ENCODE assay signal across 27 mouse cellular contexts in the genomic region with DNA sequence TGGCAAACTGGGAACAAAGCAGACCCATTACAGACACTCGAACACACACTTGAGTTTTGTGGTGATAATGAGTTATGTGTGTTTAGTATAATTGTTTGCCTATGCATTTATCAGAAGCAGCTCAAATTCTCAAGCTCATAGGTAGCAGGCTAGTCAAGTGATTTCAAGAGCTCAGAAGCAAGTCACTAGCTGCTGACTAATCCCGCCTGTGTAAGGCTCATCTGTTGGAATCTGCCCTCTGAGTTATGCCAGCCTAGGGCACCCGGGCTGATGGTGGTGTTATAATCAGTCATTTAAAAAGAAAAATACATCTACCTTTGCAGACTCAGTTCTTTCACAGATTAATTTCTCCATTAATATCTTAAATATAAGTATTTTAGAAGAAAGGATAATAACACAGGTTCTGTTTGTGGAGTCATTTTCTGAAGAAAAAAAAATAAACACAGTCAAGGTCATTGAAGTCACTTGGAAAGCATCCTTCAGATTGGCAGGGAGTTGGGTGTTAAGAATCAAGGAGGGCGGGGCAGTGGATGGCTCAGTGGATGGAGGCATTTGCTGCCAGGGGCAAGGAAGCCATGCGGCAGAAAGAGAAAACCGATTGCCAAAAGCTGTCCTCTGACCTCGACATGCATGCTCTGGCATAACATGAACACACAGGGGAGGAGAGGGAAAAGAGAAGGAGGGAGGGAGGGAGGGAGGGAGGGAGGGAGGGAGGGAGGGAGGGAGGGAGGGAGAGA. TPM values are rescaled to one million over a fixed set of nuclear protein-coding genes. Genes with fewer than 3 reads are reported as not detected.
"Had no signal": no experiment of that assay in that cellular context is flagged by ENCODE, and none has a peak within 500 bp of the region (broad histone marks: within the 10 kb centered on the region; RNA-seq: fewer than 3 reads in every experiment).

No protein-coding gene starts in this region.

- ATAC-seq: liver, postnatal 0 days; midbrain, embryonic 13.5 days had no signal

- H3K9me3 ChIP-seq: limb, embryonic 12.5 days; limb, embryonic 15.5 days; lung, embryonic 15.5 days; megakaryocyte, embryonic 14.5 days; midbrain, embryonic 10.5 days; midbrain, embryonic 13.5 days; neural tube, embryonic 12.5 days; neural tube, embryonic 15.5 days had no signal

- H3K36me3 ChIP-seq: limb, embryonic 12.5 days; limb, embryonic 15.5 days; lung, embryonic 15.5 days; midbrain, embryonic 10.5 days; midbrain, embryonic 13.5 days; neural tube, embryonic 12.5 days; neural tube, embryonic 15.5 days had no signal

- H3K4me3 ChIP-seq: layer of hippocampus, adult 2 months; limb, embryonic 12.5 days; limb, embryonic 15.5 days; lung, embryonic 15.5 days; megakaryocyte, embryonic 14.5 days; midbrain, embryonic 10.5 days; midbrain, embryonic 13.5 days; neural tube, embryonic 12.5 days; neural tube, embryonic 15.5 days had no signal

- DNase-seq: kidney, adult 2 months; kidney, postnatal 25 days; layer of hippocampus, postnatal 36 days; liver, postnatal 0 days; lung, postnatal 36 days; right cerebral cortex, adult 18-20 months; right cerebral cortex, postnatal 14 days; right cerebral cortex, postnatal 4 days; thymus, adult 2 months; thymus, postnatal 14 days; thymus, postnatal 4 days had no signal

- H3K27ac ChIP-seq: kidney, postnatal 0 days; layer of hippocampus, adult 2 months; limb, embryonic 12.5 days; limb, embryonic 15.5 days; liver, embryonic 14.5 days; lung, embryonic 15.5 days; midbrain, embryonic 10.5 days; midbrain, embryonic 13.5 days; neural tube, embryonic 12.5 days; neural tube, embryonic 15.5 days; stomach, postnatal 0 days had no signal

- H3K4me2 ChIP-seq: limb, embryonic 12.5 days; limb, embryonic 15.5 days; liver, embryonic 11.5 days; lung, embryonic 15.5 days; midbrain, embryonic 13.5 days; neural tube, embryonic 12.5 days; neural tube, embryonic 15.5 days had no signal

- H3K4me1 ChIP-seq: limb, embryonic 12.5 days; limb, embryonic 15.5 days; neural tube, embryonic 12.5 days; neural tube, embryonic 15.5 days had no signal

- H3K9ac ChIP-seq: limb, embryonic 12.5 days; limb, embryonic 15.5 days; liver, embryonic 14.5 days; liver, postnatal 0 days; lung, embryonic 15.5 days; midbrain, embryonic 13.5 days; neural tube, embryonic 12.5 days; neural tube, embryonic 15.5 days had no signal

- H3K27me3 ChIP-seq: limb, embryonic 12.5 days; limb, embryonic 15.5 days; lung, embryonic 15.5 days; megakaryocyte, embryonic 14.5 days; midbrain, embryonic 13.5 days; neural tube, embryonic 12.5 days; neural tube, embryonic 15.5 days had no signal

RNA-seq across cellular contexts. Expression of a gene that starts 34.0 kb away (rescaled TPM):
- polyA plus RNA-seq: kidney, adult 2 months; kidney, embryonic 14.5 days; kidney, postnatal 0 days; large intestine, adult 2 months; limb, embryonic 12.5 days; limb, embryonic 15.5 days; liver, embryonic 11.5 days; liver, embryonic 14.5 days; liver, postnatal 0 days; lung, embryonic 15.5 days; midbrain, embryonic 10.5 days; midbrain, embryonic 13.5 days; neural tube, embryonic 12.5 days; neural tube, embryonic 15.5 days; stomach, embryonic 14.5 days; stomach, postnatal 0 days; thymus, adult 2 months had no signal
